Comparison of ENCODE assay signal across 8 mouse cellular contexts in the genomic region with DNA sequence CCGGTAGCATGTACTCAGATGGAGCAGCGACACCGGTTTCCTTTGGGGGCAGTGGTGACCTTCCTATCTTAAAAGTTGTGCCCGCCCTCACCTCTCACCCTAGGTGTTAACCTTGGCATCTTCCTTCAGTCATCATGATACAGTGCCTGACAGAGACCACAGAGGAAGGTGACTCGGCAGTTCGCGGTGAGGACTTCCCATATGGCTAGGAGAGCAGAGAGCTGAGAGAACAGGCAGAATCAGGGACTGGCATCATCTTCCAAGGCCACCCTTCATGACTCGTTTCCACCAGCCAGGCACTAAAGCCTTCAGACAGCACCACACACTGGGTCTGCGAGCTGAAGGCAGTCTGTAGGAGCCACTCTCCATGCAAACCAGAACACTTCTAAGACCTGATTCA.
A peak's percentile ranks its signal among the peaks of the same experiment; 100 is the strongest.
DNase-seq lines count a peak whose midpoint lies in the region; ATAC-seq and TF ChIP-seq lines count a peak whose summit lies in the region.

No protein-coding gene starts in this region.

- peak overlapping the region; percentile 67 for H3K27ac ChIP-seq in gastrocnemius, adult 2 months
- 0 out of 2 replicates have a peak overlapping the region, but pooled peaks have one; percentile 4 for H3K27ac ChIP-seq in midbrain, embryonic 15.5 days
- no peak overlapping the region for H3K27ac ChIP-seq in midbrain, embryonic 10.5 days (replicated peaks)
- peak overlapping the region; percentile 8; the same call in 1 of the 2 replicates for H3K27ac ChIP-seq in cortical plate, adult 2 months (ENCODE audit: insufficient read depth, low read length)

- no peak for TF ChIP-seq POLR2A in cortical plate, adult 2 months (IDR thresholded peaks at IDR 0.05; ENCODE audit: extremely low read depth, insufficient read depth, low read length)

- H3K4me3 ChIP-seq in gastrocnemius, adult 2 months, result no peak overlapping the region
- no peak overlapping the region for H3K4me3 ChIP-seq in midbrain, embryonic 15.5 days
- no peak overlapping the region for H3K4me3 ChIP-seq in midbrain, embryonic 10.5 days
- no peak overlapping the region for H3K4me3 ChIP-seq in cortical plate, adult 2 months (ENCODE audit: insufficient read depth, low read length)

- no peak overlapping the region for H3K9ac ChIP-seq in midbrain, embryonic 15.5 days

- no peaks in the 10 kb centered on the region for H3K9me3 ChIP-seq in midbrain, embryonic 15.5 days
- H3K9me3 ChIP-seq in midbrain, embryonic 10.5 days (replicated peaks), result no peaks in the 10 kb centered on the region

- no peaks in the 10 kb centered on the region for H3K36me3 ChIP-seq in midbrain, embryonic 15.5 days (replicated peaks)
- no peaks in the 10 kb centered on the region for H3K36me3 ChIP-seq in midbrain, embryonic 10.5 days

- peaks cover 10% of the 10 kb centered on the region for H3K4me1 ChIP-seq in midbrain, embryonic 15.5 days
- H3K4me1 ChIP-seq in midbrain, embryonic 10.5 days, result peaks cover 29% of the 10 kb centered on the region
- H3K4me1 ChIP-seq in cortical plate, adult 2 months (ENCODE audit: control insufficient read depth, insufficient read depth, low read length), result peaks cover 5% of the 10 kb centered on the region; the same call in 1 of the 2 replicates

- ATAC-seq in midbrain, embryonic 15.5 days (replicated peaks), result no peak

- 81% methylated on average over 9 of the region's 9 CpGs for WGBS in midbrain, embryonic 15.5 days
- 85% methylated on average over 9 of the region's 9 CpGs for WGBS in midbrain, embryonic 10.5 days

- no peaks in the 10 kb centered on the region for H3K27me3 ChIP-seq in midbrain, embryonic 15.5 days (replicated peaks)
- no peaks in the 10 kb centered on the region for H3K27me3 ChIP-seq in midbrain, embryonic 10.5 days (ENCODE audit: low read depth, poor library complexity, severe bottlenecking)

- intact Hi-C loops in gastrocnemius, adult 2 months (cut with DNase I), result no loop called here

- no peak for DNase-seq in gastrocnemius, adult 2 months
- DNase-seq in gastrocnemius, postnatal 4 days (ENCODE audit: low spot score in 2 of 2), result no peak
- no peak for DNase-seq in midbrain, embryonic 10.5 days (ENCODE audit: low spot score)
- peak; percentile 3 to 18 for DNase-seq in natural killer cell, adult 2 months (ENCODE audit: low spot score in 2 of 2)
- DNase-seq in yolk sac, embryonic 10.5 days (ENCODE audit: low spot score), result no peak
- no peak for DNase-seq in frontal cortex, postnatal 10 days (ENCODE audit: low spot score in 2 of 2)

- no peak overlapping the region for H3K4me2 ChIP-seq in midbrain, embryonic 15.5 days

- no peak for TF ChIP-seq CTCF in gastrocnemius, adult 2 months (IDR thresholded peaks at IDR 0.05)
- TF ChIP-seq CTCF in cortical plate, adult 2 months (IDR thresholded peaks at IDR 0.05; ENCODE audit: extremely low read depth, insufficient read depth, low read length), result no peak

Comparison
In these comparisons a context has a peak if more than half of its experiments do, and no peak if none do; other contexts are left out.
1. DNase-seq: peak in natural killer cell, adult 2 months (2 of 2); none in gastrocnemius, adult 2 months (single experiment), gastrocnemius, postnatal 4 days (0 of 2), midbrain, embryonic 10.5 days (single experiment), yolk sac, embryonic 10.5 days (single experiment) and frontal cortex, postnatal 10 days (0 of 2).